Mouse (Mus musculus) embryonic fibroblast, embryonic 13.5 days (primary cell): Measurements from ENCODE around the gene Slit1. TPM values are rescaled to one million over a fixed set of nuclear protein-coding genes. Genes with fewer than 3 reads are reported as not detected.

Source experiments
- H3K27ac ChIP-seq: 2 replicates; pipeline ENCODE4 v1.5.1; 2012; ENCODE audit warnings: low read length, control low read depth, inconsistent platforms; ENCODE audit not compliant: insufficient read depth
- H3K4me1 ChIP-seq: 2 replicates; pipeline ENCODE4 v1.6.1; 2011; ENCODE audit warnings: low read length; ENCODE audit not compliant: control insufficient read depth, insufficient read depth
- H3K4me3 ChIP-seq: 2 replicates; pipeline ENCODE4 v1.5.1; 2011; ENCODE audit warnings: mild to moderate bottlenecking, control low read depth, low read length; ENCODE audit not compliant: insufficient read depth
- CTCF ChIP-seq: IDR thresholded peaks from 2 replicates; pipeline ENCODE4 v1.5.1; 2011; ENCODE audit warnings: mild to moderate bottlenecking, control low read depth, low read length, moderate library complexity, borderline replicate concordance; ENCODE audit not compliant: insufficient read depth
- POLR2A ChIP-seq: IDR thresholded peaks from 2 replicates; pipeline ENCODE4 v1.6.1; 2011; ENCODE audit warnings: low read depth, mild to moderate bottlenecking, control low read depth, low read length, moderate library complexity
- polyA plus RNA-seq: library from polyadenylated mRNA; stranded (reverse); fragments of >200 nt; gene quantifications from 2 replicates; pipeline ENCODE4 v1.2.4, GENCODE M21; 2011; ENCODE audit warnings: low read depth; ENCODE audit not compliant: missing spikeins, insufficient read length

Slit1 gene
- polyA plus RNA-seq, 1 experiment = 0.46 TPM

DNA sequence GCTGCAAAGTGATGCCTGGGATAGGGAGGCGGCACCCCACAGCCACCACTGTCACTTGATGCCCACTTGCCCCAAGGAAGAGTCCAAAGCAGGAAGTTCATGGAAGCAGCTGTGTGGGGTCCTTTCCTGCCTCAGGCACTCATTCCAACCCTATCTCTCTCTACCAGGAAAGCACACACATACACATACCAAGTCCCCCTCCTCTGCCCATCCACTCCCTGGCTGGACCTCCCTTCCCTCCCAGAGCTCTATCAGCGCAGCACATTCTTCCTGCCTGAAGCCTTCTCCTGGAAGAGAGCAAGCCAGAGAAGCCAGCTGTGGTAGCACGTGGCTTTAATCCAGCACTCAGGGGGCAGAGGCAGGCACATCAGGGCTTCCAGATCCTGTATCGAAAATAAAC lies 65.9 kb downstream of the Slit1 start:
- TF ChIP-seq CTCF = no peak
- no peak for TF ChIP-seq POLR2A
- H3K4me3 ChIP-seq = no peak overlapping the region
- peaks cover 9% of the 10 kb centered on the region for H3K4me1 ChIP-seq

GRCm38 (mm10) chr19:41675583-41675982 lies 67.9 kb downstream of the Slit1 start:
- TF ChIP-seq CTCF (no peak), POLR2A (no peak)
- Histone ChIP-seq H3K4me1 (peaks cover 9% of the 10 kb centered on the region), H3K27ac (no peak overlapping the region), H3K4me3 (no peak overlapping the region)

More for the DNA sequence above, 65.9 kb downstream of the Slit1 start:
- H3K27ac ChIP-seq = no peak overlapping the region

GRCm38 (mm10) chr19:41674366-41674765 lies 69.1 kb downstream of the Slit1 start:
- TF ChIP-seq POLR2A = no peak
- no peak for TF ChIP-seq CTCF
- H3K4me3 ChIP-seq = no peak overlapping the region

DNA sequence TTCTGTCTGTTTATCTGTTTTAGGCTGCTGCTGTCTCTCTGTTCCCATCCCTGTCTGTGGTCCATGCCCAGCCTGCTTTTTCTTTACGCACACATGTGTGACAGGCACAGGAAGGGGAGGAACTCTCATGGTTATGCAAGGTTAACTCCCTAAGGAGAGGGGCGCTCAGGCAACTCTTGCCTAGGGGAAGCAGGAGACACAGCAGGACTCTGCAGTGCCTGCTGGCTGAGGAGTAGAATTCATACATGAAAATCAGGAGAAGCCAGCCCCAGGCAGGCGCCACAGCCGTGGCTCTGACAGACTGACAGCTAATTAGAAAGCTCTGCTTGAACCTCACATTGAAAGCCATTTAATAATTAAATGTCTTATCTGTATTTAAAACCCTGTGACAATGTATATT lies 70.6 kb downstream of the Slit1 start:
- no peak overlapping the region for H3K27ac ChIP-seq
- TF ChIP-seq POLR2A (no peak), CTCF (no peak)
- H3K4me3 ChIP-seq = no peak overlapping the region
- peaks cover 18% of the 10 kb centered on the region for H3K4me1 ChIP-seq

More at GRCm38 (mm10) chr19:41674366-41674765, 69.1 kb downstream of the Slit1 start:
- Histone ChIP-seq H3K27ac (no peak overlapping the region), H3K4me1 (peaks cover 18% of the 10 kb centered on the region)

- peaks cover 18% of the 10 kb centered on the region for H3K4me1 ChIP-seq
- H3K4me3 ChIP-seq = no peak overlapping the region
- TF ChIP-seq POLR2A (no peak), CTCF (no peak)
- H3K27ac ChIP-seq = no peak overlapping the region
These were observed 72.5 kb downstream of the Slit1 start for GRCm38 (mm10) chr19:41670931-41671330.

GRCm38 (mm10) chr19:41670473-41670872 lies 73.0 kb downstream of the Slit1 start:
- H3K4me3 ChIP-seq = no peak overlapping the region
- peaks cover 18% of the 10 kb centered on the region for H3K4me1 ChIP-seq
- TF ChIP-seq CTCF = no peak
- TF ChIP-seq POLR2A = no peak
- H3K27ac ChIP-seq = no peak overlapping the region

DNA sequence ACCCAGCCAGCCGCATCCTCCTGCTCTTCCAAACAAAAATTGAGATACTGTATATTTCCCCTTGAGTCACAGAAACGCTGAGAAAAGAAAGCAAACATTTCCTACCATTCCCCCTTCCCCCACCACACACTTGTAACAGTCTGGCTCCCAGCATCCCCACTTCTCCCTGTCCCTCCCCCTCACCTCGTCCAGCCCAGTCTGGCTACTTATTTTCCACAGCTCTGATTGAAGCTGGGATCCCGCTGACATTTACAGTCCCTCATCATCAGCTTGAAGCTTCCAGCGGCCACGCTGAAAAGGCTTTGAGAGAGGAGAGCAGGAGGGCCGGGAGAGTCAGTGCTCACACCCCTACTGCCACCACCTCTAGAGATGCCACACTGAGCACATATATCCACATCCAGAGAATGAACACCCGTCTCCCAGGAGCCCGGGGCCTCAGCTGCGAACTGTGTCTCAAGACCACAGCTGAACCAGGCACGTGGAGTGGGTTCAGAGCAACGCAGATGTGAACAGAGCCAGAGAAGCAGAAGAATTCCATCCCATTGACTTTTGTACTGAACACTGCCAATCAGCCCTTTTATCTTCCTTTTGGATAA lies 73.6 kb downstream of the Slit1 start:
- Histone ChIP-seq H3K4me3 (no peak overlapping the region), H3K4me1 (peaks cover 18% of the 10 kb centered on the region), H3K27ac (no peak overlapping the region)
- TF ChIP-seq CTCF (no peak), POLR2A (no peak)

DNA sequence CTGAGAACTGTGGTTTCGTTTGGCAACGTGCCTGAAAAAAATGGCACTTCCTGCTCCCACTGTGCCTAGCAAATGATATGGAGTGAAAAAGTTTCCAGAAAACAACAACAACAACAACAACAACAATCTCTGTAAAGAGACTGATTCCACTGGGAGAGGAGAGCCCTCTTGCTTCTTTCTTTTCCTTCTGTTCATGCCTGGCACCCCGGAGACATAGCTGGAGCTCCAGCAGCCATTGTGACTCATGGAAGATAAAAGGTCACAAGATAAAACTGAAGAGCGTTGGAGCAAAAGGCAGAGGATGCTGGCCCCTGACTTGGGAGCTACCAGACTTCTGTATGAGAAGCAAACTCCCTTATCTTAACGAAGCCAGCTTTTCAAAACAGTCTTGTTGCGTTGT lies 75.9 kb downstream of the Slit1 start:
- Histone ChIP-seq H3K4me3 (no peak overlapping the region), H3K4me1 (peaks cover 9% of the 10 kb centered on the region; the same call in 1 of the 2 replicates), H3K27ac (no peak overlapping the region)
- TF ChIP-seq CTCF = no peak
- TF ChIP-seq POLR2A = no peak

DNA sequence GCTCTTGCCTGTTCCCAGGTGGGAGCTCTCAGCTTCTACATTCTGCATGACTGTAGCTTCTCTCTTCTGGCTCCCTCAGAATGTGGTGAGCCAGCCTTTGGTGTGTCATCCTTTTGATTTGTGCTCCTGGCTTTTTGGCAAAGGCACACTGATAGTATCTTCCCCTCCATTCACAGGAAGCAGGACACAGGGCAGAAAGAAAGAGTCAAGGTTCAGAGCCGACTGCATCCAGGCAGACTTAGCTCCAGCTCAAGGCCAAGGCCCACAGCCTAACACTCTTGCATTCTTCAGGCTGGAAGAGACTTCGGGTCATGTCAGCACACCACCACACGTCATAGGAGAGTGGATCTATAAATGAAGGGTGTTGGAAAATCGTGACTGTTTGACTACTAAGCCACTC lies 77.5 kb downstream of the Slit1 start:
- TF ChIP-seq CTCF = no peak
- no peak overlapping the region for H3K4me3 ChIP-seq
- no peak overlapping the region for H3K27ac ChIP-seq
- peaks cover 9% of the 10 kb centered on the region; the same call in 1 of the 2 replicates for H3K4me1 ChIP-seq

GRCm38 (mm10) chr19:41663506-41664242 lies 79.8 kb downstream of the Slit1 start:
- Histone ChIP-seq H3K4me1 (no peaks in the 10 kb centered on the region), H3K27ac (no peak overlapping the region), H3K4me3 (no peak overlapping the region)
- no peak for TF ChIP-seq CTCF

DNA sequence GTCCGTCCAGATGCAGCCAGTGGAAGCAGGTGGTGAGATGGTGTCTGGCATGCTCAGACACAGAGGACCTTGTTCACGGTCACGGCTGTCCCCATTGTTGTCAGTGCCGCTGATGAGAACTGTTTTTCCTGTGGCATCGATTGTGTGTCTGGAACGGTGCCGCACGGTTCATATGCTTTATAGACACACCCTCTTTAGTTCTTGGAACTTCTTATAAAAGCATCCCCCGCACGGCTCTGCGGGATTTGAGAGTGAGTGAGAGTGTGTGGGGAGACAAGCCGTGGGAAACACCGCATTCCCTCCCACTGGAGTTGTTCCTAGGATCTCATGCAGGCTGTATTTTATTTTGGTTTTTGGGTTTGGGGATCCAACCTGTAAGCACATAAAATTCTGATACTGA lies 82.0 kb downstream of the Slit1 start:
- Histone ChIP-seq H3K27ac (no peak overlapping the region), H3K4me1 (no peaks in the 10 kb centered on the region), H3K4me3 (no peak overlapping the region)
- TF ChIP-seq POLR2A (no peak), CTCF (no peak)
